Mouse (Mus musculus): Measurements from ENCODE around the gene 9530077C05Rik. TPM values are rescaled to one million over a fixed set of nuclear protein-coding genes. Genes with fewer than 3 reads are reported as not detected.
"Not testable (repeated sequence)": the region's sequence is repeated elsewhere in the genome, so short reads cannot be mapped to it uniquely, and the experiment has no call there.

9530077C05Rik gene
- polyA plus RNA-seq, 1 experiment = 1.2 TPM

DNA sequence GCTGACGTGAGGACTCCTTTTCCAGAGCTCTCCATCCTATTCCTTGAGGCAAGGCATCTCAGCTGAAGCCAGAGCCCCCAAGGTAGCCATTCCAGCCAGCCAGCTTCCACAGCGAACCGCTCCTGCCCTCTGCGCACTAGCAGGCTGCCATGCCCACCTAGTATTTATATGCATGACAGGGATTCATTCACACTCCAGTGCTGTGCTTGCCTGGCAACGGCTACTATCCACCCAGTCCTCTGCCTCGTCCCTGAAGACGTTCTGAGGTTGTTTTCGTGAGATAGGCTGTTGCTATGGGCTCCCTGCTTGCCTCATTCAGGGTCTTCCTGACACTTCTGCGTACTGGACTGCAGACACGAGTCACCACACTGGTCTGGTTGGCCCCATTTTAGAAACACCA is 41.4 kb downstream of the 9530077C05Rik start:
- Histone ChIP-seq H3K4me3 (replicated peaks; ENCODE audit: extremely low read depth, low read depth, low read length) (no peak overlapping the region), H3K4me1 (ENCODE audit: control insufficient read depth, insufficient read depth, low read length) (no peaks in the 10 kb centered on the region; the same call in 1 of the 2 replicates)
- no peak for DNase-seq
- 87% methylated on average over 10 of the region's 10 CpGs for WGBS
- TF ChIP-seq CTCF (IDR thresholded peaks at IDR 0.05; ENCODE audit: insufficient read depth, low read length) (no peak), POLR2A (IDR thresholded peaks at IDR 0.05; ENCODE audit: borderline replicate concordance, extremely low read depth, low read depth, low read length) (no peak)

DNA sequence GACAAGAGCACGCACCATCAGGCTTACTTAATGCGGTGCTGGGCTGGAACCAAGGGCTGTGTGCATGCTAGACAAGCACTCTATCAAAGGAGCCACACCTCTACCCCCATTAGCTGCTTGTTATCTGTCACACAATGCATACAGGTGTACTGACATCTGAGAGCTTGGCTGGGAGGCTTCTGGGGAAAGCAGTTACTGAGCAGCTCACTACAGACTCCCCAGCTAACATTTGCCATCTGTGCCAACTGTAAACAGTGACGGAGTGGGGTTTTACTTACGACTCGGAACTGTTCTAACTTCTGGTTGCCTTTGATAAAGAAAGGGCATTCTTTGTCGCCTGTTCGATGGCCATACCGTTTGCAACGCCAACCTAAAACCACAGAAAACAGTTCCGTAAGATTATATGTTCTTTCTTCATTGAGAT is 42.2 kb downstream of the 9530077C05Rik start:
- Histone ChIP-seq H3K4me3 (replicated peaks; ENCODE audit: extremely low read depth, low read depth, low read length) (no peak overlapping the region), H3K4me1 (ENCODE audit: control insufficient read depth, insufficient read depth, low read length) (no peaks in the 10 kb centered on the region; the same call in 1 of the 2 replicates)
- WGBS = 86% methylated on average over 10 of the region's 10 CpGs
- no peak for DNase-seq
- no peak for TF ChIP-seq CTCF (IDR thresholded peaks at IDR 0.05; ENCODE audit: insufficient read depth, low read length)
- no peak for TF ChIP-seq POLR2A (IDR thresholded peaks at IDR 0.05; ENCODE audit: borderline replicate concordance, extremely low read depth, low read depth, low read length)

DNA sequence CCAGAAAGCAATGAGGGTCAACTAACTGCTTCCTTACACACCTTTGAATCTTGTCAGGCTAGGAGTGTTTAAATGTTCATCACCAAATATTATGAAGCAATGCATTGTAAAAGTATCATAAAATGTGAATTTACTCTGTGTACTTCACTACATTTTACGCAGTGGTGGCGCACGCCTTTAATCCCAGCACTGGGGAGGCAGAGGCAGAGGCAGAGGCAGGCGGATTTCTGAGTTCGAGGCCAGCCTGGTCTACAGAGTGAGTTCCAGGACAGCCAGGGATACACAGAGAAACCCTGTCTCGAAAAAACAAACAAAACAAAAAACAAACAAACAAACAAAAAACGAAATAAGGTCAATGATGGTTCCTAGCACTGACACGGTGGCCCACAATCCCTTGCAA is 42.7 kb downstream of the 9530077C05Rik start, which contains the start of gene Gm17545:
TSS of gene Gm17545 (plus strand) at position 301 of the 400 bp plus-strand sequence.
- WGBS = 90% methylated on average over 8 of the region's 8 CpGs
- not testable (repeated sequence) for H3K4me3 ChIP-seq (replicated peaks; ENCODE audit: extremely low read depth, low read depth, low read length); H3K4me1 ChIP-seq (ENCODE audit: control insufficient read depth, insufficient read depth, low read length); DNase-seq

DNA sequence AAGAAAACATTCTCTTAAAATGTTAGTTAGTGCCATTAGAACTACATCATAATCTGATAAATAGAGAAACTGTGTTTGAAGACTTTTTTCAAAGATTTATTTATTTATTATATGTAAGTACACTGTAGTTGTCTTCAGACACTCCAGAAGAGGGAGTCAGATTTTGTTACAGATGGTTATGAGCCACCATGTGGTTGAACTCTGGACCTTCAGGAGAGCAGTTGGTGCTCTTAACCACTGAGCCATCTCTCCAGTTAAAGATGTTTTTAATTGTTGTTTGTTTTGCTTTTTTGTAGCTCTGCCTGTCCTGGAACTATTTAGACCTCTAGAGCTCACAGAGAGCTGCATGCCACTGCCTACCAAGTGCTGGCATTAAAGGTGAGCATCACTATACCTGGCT is 43.7 kb downstream of the 9530077C05Rik start:
- Histone ChIP-seq H3K4me1 (ENCODE audit: control insufficient read depth, insufficient read depth, low read length) (no peaks in the 10 kb centered on the region; the same call in 1 of the 2 replicates), H3K4me3 (replicated peaks; ENCODE audit: extremely low read depth, low read depth, low read length) (no peak overlapping the region)
- no peak for TF ChIP-seq POLR2A (IDR thresholded peaks at IDR 0.05; ENCODE audit: borderline replicate concordance, extremely low read depth, low read depth, low read length)
- no peak for TF ChIP-seq CTCF (IDR thresholded peaks at IDR 0.05; ENCODE audit: insufficient read depth, low read length)
- no peak for DNase-seq

DNA sequence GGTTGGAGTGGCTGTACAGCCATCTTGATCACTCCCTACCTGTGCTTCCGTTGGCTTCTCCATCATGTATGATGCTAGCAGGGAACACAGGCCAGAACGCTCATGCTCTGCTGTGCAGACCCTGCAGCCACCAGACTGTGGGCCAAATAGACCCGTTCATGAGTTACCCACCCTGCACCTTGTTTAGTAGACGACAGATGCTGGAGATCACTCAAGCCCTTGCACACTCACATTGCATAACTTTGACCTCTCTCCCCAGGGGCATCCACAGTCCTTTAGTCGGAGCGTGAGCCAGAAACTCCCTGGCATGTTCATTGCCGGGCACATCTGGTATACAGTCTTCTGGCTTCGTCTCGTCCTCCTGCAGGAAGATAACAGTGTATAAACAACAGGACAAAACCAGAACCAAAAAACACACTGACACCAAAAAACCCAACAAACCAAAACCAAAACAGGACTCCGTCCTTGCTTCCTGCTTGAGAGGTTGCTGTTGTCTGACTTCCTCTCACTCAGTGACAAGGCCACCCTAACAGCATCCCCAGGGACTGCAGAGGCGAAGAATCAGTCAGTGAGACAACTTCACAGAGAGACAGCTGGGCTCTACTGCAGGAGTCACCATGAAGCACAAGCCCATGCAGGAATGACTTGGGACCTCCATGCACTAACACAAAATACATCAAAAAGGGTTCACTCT is 46.0 kb downstream of the 9530077C05Rik start:
- Histone ChIP-seq H3K4me3 (replicated peaks; ENCODE audit: extremely low read depth, low read depth, low read length) (no peak overlapping the region), H3K4me1 (ENCODE audit: control insufficient read depth, insufficient read depth, low read length) (no peaks in the 10 kb centered on the region; the same call in 1 of the 2 replicates)
- DNase-seq = no peak
- 68% methylated on average over 11 of the region's 11 CpGs for WGBS
- no peak for TF ChIP-seq POLR2A (IDR thresholded peaks at IDR 0.05; ENCODE audit: borderline replicate concordance, extremely low read depth, low read depth, low read length)
- no peak for TF ChIP-seq CTCF (IDR thresholded peaks at IDR 0.05; ENCODE audit: insufficient read depth, low read length)

DNA sequence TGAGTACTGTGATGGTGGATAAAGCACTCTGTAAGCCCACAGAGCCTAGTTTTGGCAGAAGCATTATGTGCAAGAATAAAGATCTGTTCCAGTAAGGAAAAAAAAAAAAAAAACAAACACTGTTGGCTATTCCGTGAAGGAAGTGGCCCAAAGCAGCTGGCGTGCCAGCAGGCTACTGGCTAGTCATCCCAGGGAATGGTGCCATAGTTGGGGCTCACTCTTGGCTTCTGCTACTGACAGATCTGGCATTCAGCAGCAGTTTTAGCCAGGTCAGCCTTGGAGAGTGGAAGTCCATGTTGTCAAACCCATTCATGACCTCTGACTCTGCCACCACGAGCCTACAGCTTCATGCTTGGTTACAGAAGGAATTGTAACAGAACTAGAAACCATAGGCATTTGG is 50.6 kb downstream of the 9530077C05Rik start:
- DNase-seq = no peak
- Histone ChIP-seq H3K4me3 (replicated peaks; ENCODE audit: extremely low read depth, low read depth, low read length) (no peak overlapping the region), H3K4me1 (ENCODE audit: control insufficient read depth, insufficient read depth, low read length) (no peaks in the 10 kb centered on the region; the same call in 1 of the 2 replicates)
- 68% methylated on average over 3 of the region's 3 CpGs for WGBS
- no peak for TF ChIP-seq CTCF (IDR thresholded peaks at IDR 0.05; ENCODE audit: insufficient read depth, low read length)
- no peak for TF ChIP-seq POLR2A (IDR thresholded peaks at IDR 0.05; ENCODE audit: borderline replicate concordance, extremely low read depth, low read depth, low read length)

DNA sequence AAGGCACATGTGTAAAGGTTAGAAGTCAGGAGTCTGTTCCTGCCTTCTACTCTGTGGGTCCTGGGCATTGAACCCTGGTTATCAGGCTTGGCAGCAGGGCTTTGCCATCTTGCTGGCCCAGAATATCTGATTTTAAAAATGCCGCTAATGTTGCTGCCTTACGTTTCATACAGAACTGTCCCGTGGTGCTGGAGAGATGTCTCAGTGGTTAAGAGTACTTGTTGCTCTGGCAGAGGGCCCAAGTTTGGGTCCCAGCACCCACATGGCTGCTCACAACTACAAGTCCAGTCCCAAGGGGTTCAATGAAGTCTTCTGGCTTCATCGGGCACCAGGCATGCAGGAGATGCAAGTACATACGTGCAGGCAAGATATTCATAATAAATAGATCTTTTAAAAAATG is 54.9 kb downstream of the 9530077C05Rik start:
- DNase-seq = no peak
- Histone ChIP-seq H3K4me1 (ENCODE audit: control insufficient read depth, insufficient read depth, low read length) (no peaks in the 10 kb centered on the region), H3K4me3 (replicated peaks; ENCODE audit: extremely low read depth, low read depth, low read length) (no peak overlapping the region)
- WGBS = 89% methylated on average over 5 of the region's 5 CpGs
- TF ChIP-seq CTCF (IDR thresholded peaks at IDR 0.05; ENCODE audit: insufficient read depth, low read length) (no peak), POLR2A (IDR thresholded peaks at IDR 0.05; ENCODE audit: borderline replicate concordance, extremely low read depth, low read depth, low read length) (no peak)

DNA sequence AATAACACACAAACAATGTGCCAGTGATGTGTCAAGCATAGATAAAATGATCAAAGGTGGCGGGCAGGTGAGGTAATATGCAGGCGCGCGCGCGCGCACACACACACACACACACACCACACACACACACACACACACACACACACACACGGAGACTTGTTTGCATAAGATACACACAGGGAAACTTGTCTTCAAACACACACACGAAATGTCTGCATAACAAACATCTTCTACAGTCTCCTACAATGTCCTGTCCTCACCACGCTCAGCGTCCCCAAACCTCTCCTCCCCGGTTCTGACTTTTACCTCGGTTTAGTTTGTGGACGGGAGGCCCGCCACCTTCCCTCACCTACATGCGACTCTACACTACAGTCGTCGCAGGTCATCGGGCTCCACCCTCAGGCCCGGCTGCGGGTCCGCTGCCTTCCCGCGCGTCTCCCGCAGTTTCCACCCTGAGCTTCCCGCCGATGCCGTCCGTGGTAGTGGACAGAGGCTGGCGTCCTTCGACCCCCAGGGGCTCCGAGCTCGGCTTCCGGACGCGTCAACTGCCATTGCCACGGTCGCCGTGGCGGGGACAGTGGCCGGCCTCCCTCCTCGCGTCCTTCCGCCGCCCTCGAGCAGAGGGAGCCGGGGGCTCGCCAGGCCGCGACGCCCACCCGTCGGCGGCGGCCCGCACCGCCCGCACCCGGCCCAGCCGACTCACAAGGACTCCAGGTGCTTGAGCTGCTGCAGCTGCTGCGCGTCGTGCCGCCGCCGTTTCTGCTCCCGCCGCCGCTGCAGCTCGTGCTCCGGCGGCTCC is 56.3 kb downstream of the 9530077C05Rik start:
- Histone ChIP-seq H3K4me3 (replicated peaks; ENCODE audit: extremely low read depth, low read depth, low read length) (peak overlapping the region; percentile 98), H3K4me1 (ENCODE audit: control insufficient read depth, insufficient read depth, low read length) (no peaks in the 10 kb centered on the region)
- WGBS = 1% methylated on average over 73 of the region's 73 CpGs
- no peak for DNase-seq
- TF ChIP-seq POLR2A (IDR thresholded peaks at IDR 0.05; ENCODE audit: borderline replicate concordance, extremely low read depth, low read depth, low read length) = no peak
- TF ChIP-seq CTCF (IDR thresholded peaks at IDR 0.05; ENCODE audit: insufficient read depth, low read length) = no peak

DNA sequence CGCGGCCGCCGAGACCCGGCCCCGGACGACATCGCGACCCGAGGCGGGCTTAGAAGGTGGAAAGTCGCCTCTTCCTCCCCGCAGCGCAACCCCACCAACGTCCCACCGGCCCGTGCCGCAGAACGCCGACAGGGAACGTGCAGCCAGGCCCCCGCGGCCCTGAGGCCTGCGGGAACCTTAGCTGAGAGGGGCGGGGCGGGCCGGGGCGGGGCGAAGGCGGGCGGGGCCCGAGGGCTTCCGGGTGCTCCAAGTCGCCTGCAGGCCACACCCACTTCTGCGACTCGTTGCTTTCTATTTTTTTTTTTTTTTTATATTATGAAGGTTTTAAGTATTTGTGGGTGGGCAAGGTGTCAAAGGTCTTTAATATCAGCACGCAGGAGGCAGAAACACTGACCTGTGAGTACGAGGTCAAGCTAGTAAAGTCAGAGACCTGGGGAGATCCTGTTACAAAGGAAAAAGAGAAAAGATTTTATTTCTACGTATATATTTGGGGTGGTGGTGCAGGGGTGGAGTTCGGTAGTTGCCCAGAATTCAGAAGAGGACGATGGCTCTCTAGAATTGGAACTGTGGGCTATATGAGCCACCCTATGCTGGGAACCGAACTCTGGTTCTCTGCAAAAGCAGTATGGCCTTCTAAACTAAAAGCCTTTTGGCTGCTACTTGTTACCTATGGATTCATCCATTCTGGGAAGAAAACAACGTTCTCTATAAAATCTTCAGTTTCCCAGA is 57.0 kb downstream of the 9530077C05Rik start:
- DNase-seq = peak; percentile 55
- WGBS = 3% methylated on average over 43 of the region's 43 CpGs
- TF ChIP-seq POLR2A (IDR thresholded peaks at IDR 0.05; ENCODE audit: borderline replicate concordance, extremely low read depth, low read depth, low read length) = peak; percentile 83
- no peak for TF ChIP-seq CTCF (IDR thresholded peaks at IDR 0.05; ENCODE audit: insufficient read depth, low read length)
- H3K4me1 ChIP-seq (ENCODE audit: control insufficient read depth, insufficient read depth, low read length) = no peaks in the 10 kb centered on the region
- peak overlapping the region; percentile 98 for H3K4me3 ChIP-seq (replicated peaks; ENCODE audit: extremely low read depth, low read depth, low read length)

Measured in lung, adult 2 months (tissue).